Mouse (Mus musculus): ENCODE results near the gene Ncor2.

Ncor2 gene

DNA sequence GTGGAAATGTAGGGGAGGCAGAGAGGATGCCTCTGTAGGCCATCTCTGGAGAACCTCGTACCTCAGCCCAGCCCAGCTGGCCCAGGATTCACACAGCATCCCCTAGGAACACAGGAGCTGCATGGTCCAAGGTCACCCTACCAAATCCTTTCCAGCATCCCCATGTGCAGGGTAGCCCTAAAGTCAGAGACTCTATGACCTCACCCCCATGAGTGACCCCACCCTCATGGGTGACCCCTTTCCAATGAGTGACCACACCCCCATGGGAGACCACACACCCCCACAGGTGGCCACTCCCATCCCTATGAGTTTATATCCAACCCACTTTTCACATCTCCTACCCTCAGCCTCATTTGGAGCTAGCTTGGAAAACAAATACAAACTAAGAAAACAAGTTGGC, 51.1 kb downstream of the Ncor2 start:
- in situ Hi-C loops (cut with MboI, MseI): loop anchor here (10.0 kb wide), 1 partner anchor 413 kb away; no protein-coding TSS in a partner anchor

DNA sequence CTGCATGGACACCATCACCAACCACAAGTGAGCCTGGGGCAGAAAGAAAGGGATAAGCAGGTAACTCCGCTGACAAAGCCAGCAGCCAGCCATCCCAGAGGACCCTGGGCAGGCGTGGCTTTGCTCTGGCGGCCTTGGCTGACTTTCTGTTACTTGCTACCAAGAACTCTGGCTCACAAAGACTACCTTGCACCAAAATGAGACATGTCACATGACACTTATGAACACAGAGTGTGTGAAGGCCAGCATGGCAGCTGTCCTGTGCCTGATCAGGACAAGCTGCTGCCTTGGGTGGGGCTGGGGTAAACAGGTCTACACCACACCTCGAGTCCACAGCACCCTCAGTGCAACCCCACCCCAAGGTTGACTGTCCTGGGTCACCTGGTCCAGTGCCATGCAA, 51.6 kb downstream of the Ncor2 start:
- in situ Hi-C loops (cut with MboI, MseI): loop anchor here (10.0 kb wide), 1 partner anchor 413 kb away; no protein-coding TSS in a partner anchor

DNA sequence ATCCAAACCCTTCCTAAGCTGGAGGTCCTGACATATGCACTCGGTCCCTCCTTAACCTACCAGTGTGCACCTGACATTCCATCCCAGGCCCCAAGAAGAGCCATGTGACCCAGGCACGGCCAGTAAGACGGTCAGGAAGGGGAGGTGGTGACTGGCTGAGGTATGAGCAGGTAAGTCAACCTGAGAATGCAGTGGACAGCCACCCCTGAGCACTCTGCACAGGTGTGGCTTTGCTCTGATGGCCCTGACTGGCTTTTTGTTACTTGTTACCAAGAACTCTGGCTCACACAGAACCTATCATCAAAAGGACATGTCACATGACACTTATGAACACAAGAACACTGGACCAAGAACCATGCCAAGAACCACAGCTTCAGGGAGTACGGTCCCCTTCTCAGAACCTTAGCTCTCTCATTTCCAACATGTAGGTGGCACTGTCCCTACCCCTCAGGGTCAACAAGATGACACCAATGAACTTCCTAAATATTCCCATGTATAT, 53.0 kb downstream of the Ncor2 start:
- in situ Hi-C loops (cut with MboI, MseI): loop anchor here (10.0 kb wide), 1 partner anchor 411 kb away; no protein-coding TSS in a partner anchor

DNA sequence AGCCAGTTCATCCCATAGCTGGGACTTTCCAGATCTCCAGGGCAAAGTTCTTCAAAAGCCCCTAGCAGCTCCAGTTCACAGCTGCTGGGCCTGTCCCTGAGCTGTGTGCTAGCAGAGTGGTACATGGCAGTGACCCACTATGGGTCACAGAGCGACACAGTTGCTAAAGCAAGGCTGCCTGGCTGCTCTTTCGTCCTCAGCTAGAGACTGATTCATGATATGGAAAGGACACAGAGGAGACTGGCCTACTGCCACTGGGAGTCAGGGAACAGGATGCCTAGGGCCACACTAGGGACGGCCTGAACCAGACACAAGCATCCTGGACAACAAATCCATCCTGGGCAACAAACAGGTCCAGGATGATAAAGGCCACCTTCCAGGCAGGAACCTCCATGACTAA, 53.8 kb downstream of the Ncor2 start:
- in situ Hi-C loops (cut with MboI, MseI): loop anchor here (10.0 kb wide), 1 partner anchor 410 kb away; no protein-coding TSS in a partner anchor

DNA sequence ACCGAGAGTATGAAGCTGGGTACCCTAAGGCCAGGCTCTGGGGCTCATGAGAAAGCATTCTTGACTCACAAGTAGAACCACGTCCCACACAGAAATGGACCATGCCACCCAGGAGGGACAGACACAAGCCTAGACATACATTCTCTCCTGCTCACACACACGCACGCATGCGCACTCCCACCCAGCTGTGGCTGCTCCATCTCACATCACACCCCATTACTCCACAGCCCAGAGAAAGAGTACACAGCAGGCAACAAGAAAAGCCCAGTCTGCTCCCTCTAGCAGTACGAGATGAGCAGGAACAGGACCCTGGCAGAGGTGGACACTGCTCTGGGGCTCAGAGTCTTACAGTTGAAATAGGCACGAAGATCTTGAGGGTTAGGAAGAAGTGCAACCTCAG, 55.0 kb downstream of the Ncor2 start:
- in situ Hi-C loops (cut with MboI, MseI): loop anchor here (10.0 kb wide), 1 partner anchor 409 kb away; no protein-coding TSS in a partner anchor

DNA sequence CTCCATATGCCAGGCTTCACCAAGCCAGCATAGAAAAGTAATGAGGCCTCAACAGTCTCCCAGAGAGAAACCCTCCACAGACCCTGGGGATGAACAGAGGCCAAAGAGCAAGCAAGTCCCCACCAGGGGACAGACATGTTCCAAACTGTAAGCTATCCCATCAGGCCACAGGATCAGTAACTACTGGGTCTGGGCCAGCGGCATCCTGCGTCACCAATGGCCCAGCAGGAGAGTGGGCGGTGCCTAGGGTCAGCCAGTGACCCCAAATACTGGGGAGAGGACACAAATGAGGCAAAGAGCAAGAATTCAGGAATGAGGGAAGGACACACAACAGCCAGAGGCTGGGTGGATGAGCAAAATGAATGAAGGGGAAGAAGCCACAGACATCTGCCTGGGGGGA, 55.8 kb downstream of the Ncor2 start:
- in situ Hi-C loops (cut with MboI, MseI): loop anchor here (10.0 kb wide), 1 partner anchor 408 kb away; no protein-coding TSS in a partner anchor

DNA sequence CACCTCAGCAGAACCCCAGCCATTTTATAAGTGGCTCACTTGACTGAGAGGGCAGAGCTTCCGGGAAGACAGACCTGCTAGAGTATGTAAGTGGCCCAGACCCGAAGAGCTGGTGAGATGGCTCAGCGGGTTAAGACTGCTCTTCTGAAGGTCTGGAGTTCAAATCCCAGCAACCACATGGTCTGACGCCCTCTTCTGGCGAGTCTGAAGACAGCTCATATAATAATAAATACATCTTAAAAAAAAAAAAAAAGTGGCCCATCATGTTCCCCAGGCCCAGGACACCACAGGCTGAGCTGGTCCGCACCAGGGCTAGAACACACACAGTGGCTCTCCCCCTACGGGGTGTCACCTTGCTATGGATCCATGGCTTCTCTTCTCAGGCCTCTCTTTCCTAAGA, 56.5 kb downstream of the Ncor2 start:
- in situ Hi-C loops (cut with MboI, MseI): loop anchor here (10.0 kb wide), 1 partner anchor 408 kb away; no protein-coding TSS in a partner anchor

DNA sequence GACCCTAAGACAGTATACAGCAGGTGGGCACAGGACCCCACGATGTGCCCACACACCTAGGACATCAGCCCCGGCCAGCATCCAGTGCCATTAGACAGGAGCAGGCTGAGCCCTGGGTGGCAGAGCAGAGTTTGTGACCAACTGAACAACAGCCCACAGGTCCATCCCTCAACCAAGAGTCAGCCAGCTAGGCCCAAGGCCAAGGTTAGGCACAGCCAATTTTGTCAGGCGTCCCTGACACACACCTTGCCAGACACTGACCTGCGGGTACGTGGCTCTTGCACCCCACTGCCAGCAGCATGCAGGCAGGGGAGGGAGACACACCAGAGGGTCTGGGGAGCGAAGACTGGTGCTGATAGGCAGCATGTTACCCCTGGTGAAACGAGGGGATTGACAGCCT, 57.0 kb downstream of the Ncor2 start:
- in situ Hi-C loops (cut with MboI, MseI): loop anchor here (10.0 kb wide), 1 partner anchor 407 kb away; no protein-coding TSS in a partner anchor

DNA sequence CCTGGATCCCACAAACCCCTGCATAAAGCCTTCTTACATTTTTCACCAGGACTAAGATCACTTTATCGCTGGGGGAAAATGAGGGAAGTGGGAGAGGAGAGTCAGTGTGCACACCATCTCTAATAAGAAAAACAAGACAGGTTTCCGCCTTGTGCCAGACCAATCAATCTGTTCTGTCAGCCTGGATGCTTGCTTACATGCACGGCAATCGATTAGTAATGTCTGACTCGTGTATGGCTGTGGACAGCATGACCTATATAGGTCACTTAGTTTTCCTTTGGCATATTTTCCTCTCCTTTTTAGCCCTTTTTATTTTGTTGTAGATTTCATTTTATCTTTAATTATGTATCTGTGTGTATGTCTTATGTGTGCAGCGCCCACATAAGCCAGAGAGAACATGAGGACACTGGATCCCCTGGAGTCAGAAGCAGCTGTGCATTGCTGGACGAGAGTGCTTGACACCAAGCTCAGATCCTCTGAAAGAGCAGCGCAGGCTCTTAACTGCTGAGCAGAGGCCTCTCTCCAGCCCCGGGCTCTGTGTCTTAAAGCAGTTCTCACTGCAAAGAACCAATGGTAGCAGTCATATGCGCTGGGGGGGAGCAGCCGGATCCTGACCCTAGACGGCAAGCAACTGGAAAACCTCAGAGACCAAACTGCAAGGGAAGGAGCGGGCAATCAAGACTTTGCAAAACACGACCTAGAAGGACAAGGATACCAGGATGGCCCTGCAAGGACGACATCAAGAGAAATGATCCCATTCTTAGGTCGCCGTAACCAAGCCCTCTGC, 58.3 kb downstream of the Ncor2 start:
- in situ Hi-C loops (cut with MboI, MseI): loop anchor here (10.0 kb wide), 1 partner anchor 406 kb away; no protein-coding TSS in a partner anchor

DNA sequence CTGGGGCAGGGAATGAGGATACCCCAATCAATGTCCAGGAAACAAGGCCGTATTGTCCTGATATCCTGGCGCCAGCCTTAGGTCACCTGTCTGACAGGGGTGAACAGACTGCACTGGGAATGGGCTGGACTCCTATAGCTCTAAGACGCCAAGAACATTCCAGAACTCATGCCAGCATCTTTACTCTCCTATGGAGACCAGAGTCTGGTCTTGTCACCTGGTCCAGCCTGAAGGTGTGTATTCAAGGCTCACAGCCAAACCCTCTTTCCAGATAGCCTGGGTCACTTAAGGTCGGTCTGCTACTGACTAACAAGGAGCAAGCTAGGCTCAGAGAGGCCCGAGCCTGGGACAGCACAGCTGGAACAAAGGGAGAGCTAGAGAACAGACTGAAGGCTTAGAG, 61.8 kb downstream of the Ncor2 start:
- in situ Hi-C loops (cut with MboI, MseI): no loop called here

DNA sequence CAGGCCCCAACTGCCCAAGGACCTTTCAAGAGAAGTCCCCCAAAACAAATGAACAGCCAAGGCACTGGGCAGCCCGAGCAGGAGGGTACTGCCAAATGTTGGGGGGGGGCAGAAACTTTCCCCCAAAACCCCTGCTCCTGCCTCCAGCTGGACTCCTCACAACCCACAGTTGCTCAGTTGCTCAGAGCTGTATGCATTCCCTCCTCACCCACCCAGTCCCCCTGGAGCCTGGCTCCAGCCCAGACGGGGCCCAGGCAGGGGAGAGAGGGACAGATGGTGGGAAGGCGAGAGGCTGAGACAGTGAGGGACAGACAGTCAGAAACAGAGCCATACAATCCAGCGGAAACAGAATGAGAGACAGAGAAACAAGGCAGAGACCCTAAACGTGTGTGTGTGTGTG, 66.0 kb downstream of the Ncor2 start:
- in situ Hi-C loops (cut with MboI, MseI): no loop called here

DNA sequence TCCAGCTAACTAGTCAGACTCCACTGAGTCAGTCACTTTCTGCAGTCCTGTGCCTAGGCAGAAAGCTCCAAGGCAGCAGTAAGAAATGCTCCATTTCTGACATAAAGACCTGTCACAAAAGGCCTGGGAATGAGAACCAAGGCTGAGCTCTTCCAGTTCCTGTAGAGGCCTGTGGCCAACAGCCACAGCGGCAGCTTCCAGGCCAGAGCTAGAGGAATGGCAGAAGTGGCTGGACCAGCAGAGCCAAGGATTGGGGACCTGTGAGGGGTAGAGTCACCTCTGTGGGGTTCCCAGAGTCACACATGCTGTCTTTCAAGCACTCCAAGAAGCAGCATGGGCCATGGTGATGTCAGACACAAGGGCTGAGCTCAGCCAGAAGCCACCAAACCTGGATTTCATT, 66.4 kb downstream of the Ncor2 start:
- in situ Hi-C loops (cut with MboI, MseI): no loop called here

DNA sequence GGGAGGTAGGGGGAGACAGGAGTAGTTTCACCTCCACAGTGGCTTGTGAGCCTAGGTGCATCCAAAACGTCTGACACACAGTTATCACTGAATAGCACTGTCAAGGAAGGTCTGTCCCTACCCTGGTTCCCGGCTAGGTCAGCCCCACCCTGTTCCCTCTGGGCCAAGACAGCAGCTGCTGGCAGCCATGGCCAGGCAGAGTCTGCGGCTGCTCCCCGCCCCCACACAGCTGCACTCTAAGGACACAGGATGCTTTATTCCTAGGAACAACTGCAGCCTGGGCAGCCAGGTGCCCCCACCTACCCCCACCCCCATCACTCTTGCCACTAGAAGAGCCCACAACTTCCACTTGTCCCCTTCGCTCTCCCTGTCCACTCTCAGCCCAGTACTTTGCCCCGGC, 67.9 kb downstream of the Ncor2 start:
- in situ Hi-C loops (cut with MboI, MseI): no loop called here

DNA sequence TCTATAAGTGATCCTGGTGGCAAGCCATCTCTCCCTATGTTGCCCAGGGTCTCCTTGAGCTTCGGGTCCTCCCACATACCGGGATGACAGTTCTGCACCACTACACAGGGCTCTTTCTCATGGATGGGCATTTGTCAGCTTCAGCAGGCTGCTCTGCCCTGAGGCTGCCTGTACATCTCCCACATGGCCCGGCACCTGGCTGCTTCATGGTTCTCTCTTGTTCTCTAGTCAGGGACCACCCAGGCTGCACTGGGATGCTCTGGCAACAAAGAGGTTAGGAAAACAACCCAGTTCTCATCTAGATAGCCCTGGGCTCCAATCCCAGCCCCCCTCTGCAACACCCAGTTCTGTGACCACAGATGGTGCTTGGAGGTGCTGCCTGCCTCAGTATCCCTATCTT, 68.3 kb downstream of the Ncor2 start:
- in situ Hi-C loops (cut with MboI, MseI): no loop called here

DNA sequence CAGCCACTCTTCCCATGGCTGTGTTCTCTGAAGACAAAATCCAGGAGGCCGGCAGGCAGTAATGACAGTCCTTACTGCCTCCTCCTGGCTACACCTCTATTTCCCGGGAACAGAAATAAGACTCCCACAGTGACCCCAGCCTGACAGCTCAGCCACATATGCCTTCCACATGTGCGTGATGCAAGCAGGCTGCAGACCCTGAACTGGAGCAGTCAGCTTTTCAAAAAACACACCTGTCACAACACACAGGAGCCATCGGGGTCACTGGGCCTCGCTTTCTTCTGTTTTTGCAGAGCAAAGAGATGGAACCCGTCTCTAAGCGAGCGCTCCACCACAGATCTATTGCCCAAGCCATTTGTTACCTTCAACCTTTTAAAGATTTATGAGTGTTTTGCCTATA, 68.8 kb downstream of the Ncor2 start:
- in situ Hi-C loops (cut with MboI, MseI): no loop called here

DNA sequence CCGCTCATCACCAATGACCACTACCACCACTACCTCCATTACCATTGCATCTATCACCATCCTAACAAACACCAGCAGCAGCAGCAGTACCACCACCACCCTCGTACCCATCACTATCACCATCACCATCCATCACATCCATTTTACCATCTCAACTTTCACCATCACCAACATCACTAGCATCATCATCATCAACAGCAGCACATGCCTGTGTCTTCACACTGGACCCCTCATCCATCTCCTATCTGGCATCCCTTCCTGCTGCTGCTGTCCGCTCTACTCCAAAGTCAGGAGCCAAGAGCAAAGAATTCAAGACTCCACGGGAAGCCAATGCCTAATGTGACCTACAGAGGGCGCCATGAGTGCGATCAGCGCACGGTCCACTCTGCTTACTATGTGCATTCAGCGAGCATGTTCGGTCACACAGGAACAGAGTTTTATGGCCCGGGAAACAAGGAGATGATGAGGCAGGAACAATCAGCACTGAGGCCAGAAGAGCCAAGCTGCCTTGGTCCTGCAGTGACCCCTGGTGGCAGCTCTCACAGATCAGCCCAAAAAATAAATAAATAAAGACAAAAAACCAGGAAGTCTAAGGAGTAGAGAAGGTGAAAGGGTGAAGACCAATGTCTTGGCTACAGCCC, 71.9 kb downstream of the Ncor2 start:
- in situ Hi-C loops (cut with MboI, MseI): no loop called here

DNA sequence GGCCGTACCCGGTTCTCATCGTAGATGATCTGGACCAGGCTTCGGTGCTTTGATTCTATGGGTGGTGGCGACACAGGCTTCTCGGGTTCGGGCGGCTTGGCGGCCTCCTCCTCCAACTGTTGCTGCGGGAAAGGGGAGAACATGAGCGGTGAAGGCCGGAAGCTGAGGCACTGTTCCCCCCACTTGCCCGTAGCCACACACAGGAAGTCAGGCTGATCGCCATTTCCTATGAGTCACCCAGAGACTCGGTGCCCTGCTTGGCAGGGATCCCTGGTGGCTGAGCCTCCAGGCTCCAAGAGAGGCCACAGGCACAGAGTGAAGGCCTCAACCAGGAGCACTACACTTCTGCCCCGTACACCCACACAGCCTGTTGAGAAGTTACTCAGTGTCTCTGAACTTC, 72.8 kb downstream of the Ncor2 start:
- in situ Hi-C loops (cut with MboI, MseI): no loop called here

DNA sequence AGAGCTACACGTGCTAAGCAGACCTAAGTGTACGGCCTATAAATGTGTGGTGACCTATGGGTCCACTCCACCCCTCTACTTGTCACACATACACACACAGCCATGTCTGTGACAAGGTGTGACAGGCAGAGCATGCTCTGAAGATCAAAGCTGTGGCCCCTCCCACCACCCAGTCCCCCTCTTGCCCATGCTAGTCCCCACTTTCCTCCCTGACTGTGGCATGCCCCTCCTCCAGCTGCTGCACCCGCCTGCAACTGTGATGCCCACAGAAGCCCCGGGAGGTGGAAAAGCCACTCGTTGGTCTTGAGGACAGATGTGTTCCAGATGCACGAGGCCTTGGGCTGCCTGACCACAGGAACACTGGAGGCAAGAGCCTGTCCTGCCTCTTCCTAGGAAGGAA, 74.2 kb downstream of the Ncor2 start:
- in situ Hi-C loops (cut with MboI, MseI): no loop called here

DNA sequence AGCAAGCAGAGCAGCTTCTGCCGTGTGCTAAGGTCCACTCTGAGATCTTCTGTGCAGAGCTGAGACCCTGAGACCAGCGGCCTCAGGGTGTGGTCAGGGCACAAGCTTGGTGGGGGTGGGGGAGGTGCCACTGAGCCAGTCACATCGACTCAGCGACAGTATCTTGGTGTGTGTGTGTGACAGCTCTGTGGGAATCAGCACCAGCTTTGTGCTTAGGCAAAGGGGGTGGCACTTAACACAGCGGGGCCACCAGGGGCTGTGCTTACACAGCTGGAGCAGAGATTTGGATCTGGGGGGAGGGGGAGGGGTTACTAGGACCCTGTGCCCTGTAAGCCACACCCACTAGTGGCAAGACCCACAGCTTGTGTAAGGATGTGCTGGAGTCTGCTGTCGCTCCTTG, 75.6 kb downstream of the Ncor2 start:
- in situ Hi-C loops (cut with MboI, MseI): no loop called here

DNA sequence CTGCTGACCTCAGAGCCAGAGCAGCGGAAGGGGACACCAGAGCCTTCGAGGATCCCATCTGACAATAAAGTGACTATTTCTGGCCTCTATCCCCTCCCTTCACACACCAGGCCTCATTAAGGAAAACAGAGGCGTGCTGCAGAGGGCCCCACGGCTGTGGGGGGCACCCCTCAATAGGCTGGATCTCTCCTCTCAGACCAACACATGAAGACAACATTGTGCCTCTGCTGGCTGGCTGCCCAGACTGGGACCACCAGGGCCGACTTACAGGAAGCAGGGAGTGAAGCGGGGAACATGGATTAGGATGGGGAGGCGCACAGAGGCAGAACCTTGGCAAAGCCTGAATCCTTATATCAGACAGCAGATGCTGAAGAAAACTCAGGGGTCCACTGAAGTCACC, 76.1 kb downstream of the Ncor2 start:
- in situ Hi-C loops (cut with MboI, MseI): no loop called here

DNA sequence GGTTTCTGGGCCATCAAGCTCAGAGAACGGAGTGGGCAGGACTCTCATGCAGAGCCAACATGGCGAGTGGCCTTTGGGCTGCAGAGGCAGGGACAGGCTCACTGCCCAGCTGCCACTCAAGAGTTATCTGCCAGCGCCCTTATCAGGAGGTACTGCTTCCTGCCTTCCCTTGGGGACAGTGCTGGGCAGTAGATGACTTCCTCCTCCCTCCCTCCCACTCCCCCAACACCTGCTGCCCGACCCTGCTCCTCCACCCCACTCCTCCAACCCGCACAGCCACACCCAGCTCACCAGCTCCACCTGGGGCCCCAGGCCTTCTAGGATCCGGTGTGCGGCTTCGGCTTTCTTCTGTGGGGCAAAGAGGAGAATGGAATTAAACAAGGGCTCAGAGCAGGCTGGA, 76.7 kb downstream of the Ncor2 start:
- in situ Hi-C loops (cut with MboI, MseI): no loop called here

DNA sequence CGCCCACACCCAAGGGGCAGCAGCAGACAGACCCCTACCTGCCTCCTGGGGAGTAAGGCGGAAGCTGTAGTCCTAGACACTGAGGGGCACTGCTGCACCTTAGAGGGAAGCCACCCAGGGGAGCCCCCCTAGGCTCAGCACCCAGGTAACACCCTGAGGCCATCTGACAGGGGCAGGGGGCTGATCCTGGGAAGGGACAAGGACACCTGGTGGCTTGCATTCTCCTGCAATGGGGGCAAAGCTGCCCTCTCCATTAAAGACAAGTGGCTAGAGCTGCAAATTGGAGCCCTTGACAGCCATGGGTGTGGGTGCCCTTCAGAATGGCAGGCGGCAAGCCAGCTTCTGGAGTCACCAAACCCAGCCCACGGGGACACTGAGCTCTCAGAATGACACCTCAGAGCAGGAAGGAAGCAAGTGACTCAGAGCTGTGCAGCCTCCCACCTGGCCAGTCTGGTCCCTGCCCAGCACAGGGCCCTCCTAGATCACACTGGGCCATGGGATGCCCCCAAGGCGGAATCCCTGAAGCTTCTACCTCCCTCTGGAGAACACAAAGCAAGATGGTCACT, 79.2 kb downstream of the Ncor2 start:
- in situ Hi-C loops (cut with MboI, MseI): no loop called here

Measured in T-helper 2 cell (primary cell).